Mouse (Mus musculus) G1E (cell line): ENCODE results near the gene Tex9.

Source experiments
- CTCF ChIP-seq: IDR thresholded peaks from 2 replicates; pipeline ENCODE4 v1.5.1; 2012; ENCODE audit warnings: low read depth, low read length, inconsistent platforms, mixed read lengths
- GATA1 ChIP-seq: IDR thresholded peaks from 2 replicates; pipeline ENCODE4 v1.6.1; 2012; ENCODE audit warnings: borderline replicate concordance, low read length, inconsistent platforms, mixed read lengths
- POLR2AphosphoS5 ChIP-seq: IDR thresholded peaks from 2 replicates; pipeline ENCODE4 v1.6.1; 2012; ENCODE audit warnings: low read depth, low read length, inconsistent platforms; ENCODE audit not compliant: insufficient replicate concordance
- TAL1 ChIP-seq: conservative IDR thresholded peaks from 2 replicates; pipeline ENCODE4 v1.6.1; 2012; ENCODE audit warnings: low read depth, low read length, inconsistent platforms, mixed read lengths

DNA sequence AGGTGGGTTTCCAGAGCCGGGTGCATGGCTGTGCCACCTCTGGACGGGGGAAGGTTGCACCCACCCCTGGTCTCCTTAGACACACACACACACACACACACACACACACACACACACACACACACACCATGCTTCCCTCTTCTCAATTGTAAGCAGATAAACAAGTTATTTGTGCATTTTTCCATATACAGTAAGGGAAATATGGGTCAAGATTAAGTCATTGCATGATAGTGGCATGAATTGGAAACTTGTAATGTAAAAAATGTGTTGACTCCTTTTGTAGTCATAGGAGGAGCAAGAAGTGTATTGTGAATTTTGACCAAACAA lies 41.0 kb upstream of the Tex9 start:
- TF ChIP-seq CTCF (no peak), POLR2AphosphoS5 (no peak), TAL1 (no peak), GATA1 (no peak)
